Mouse (Mus musculus) lung, postnatal 0 days (tissue): ENCODE data around the gene Ptprcap.

Source experiments
- CTCF ChIP-seq: IDR thresholded peaks from 2 replicates; pipeline ENCODE4 v1.5.1; 2016; ENCODE audit warnings: antibody characterized with exemption, mild to moderate bottlenecking
- EP300 ChIP-seq: IDR thresholded peaks from 2 replicates; pipeline ENCODE4 v1.6.1; 2016; ENCODE audit warnings: antibody characterized with exemption, mild to moderate bottlenecking, control low read depth

- TF ChIP-seq CTCF (no peak), EP300 (no peak)
These were observed 31.9 kb downstream of the Ptprcap start for GRCm38 (mm10) chr19:4184976-4185975.
